ENCODE assay signal across 19 mouse cellular contexts in genomic region chr5:34419188-34419587, GRCm38 (mm10).
"Had no signal": no experiment of that assay in that cellular context is flagged by ENCODE, and none has a peak within 500 bp of the region (broad histone marks: within the 10 kb centered on the region; RNA-seq: fewer than 3 reads in every experiment).

No protein-coding gene starts in this region.

- H3K4me3 ChIP-seq: liver, embryonic 15.5 days; lung, embryonic 15.5 days; megakaryocyte, embryonic 14.5 days; midbrain, embryonic 12.5 days; myocyte; neural tube, embryonic 12.5 days; stomach, embryonic 15.5 days had no signal

- H3K4me2 ChIP-seq: liver, embryonic 15.5 days; lung, embryonic 15.5 days; midbrain, embryonic 12.5 days; neural tube, embryonic 12.5 days; stomach, embryonic 15.5 days had no signal

- H3K4me1 ChIP-seq: liver, embryonic 15.5 days; lung, embryonic 15.5 days; midbrain, embryonic 12.5 days; neural tube, embryonic 12.5 days; stomach, embryonic 15.5 days had no signal

- H3K9ac ChIP-seq: liver, embryonic 15.5 days; liver, postnatal 0 days; lung, embryonic 15.5 days; midbrain, embryonic 12.5 days; neural tube, embryonic 12.5 days; stomach, embryonic 15.5 days had no signal

- H3K27me3 ChIP-seq: liver, embryonic 15.5 days; lung, embryonic 15.5 days; megakaryocyte, embryonic 14.5 days; midbrain, embryonic 12.5 days; neural tube, embryonic 12.5 days; stomach, embryonic 15.5 days had no signal

- ATAC-seq: liver, postnatal 0 days; lung, postnatal 0 days had no signal

- DNase-seq: liver, postnatal 0 days; lung, adult 2 months; lung, postnatal 14 days; lung, postnatal 36 days; midbrain, embryonic 14.5 days; right cerebral cortex, postnatal 14 days; thymus, adult 2 months; thymus, postnatal 25 days; thymus, postnatal 4 days had no signal

- H3K9me3 ChIP-seq: liver, embryonic 15.5 days; lung, embryonic 15.5 days; megakaryocyte, embryonic 14.5 days; midbrain, embryonic 12.5 days; neural tube, embryonic 12.5 days; stomach, embryonic 15.5 days had no signal

- H3K27ac ChIP-seq: liver, embryonic 15.5 days; lung, embryonic 15.5 days; macrophage; midbrain, embryonic 12.5 days; neural tube, embryonic 12.5 days; stomach, embryonic 15.5 days; stomach, postnatal 0 days had no signal
